Mouse (Mus musculus) C2C12 (cell line): ENCODE data around the gene Bcor. TPM values are rescaled to one million over a fixed set of nuclear protein-coding genes. Genes with fewer than 3 reads are reported as not detected.

Source experiments
- H3K27me3 ChIP-seq: one replicate; pipeline ENCODE4 v1.6.1; 2011; ENCODE audit not compliant: control insufficient read depth, insufficient read depth, insufficient read length
- H3K36me3 ChIP-seq: one replicate; pipeline ENCODE4 v1.6.1; 2011; ENCODE audit not compliant: control insufficient read depth, insufficient read depth
- H3K4me3 ChIP-seq: one replicate; pipeline ENCODE4 v1.5.1; 2011; ENCODE audit warnings: mild to moderate bottlenecking, control low read depth; ENCODE audit not compliant: poor library complexity, insufficient read depth, severe bottlenecking
- H3K79me2 ChIP-seq: one replicate; pipeline ENCODE4 v1.6.1; 2011; ENCODE audit not compliant: control insufficient read depth, insufficient read depth
- H3K79me3 ChIP-seq: one replicate; pipeline ENCODE4 v1.6.1; 2011; ENCODE audit warnings: low read depth, control low read depth
- H3ac ChIP-seq: one replicate; pipeline ENCODE3; 2011; ENCODE audit warnings: low read depth; ENCODE audit not compliant: control insufficient read depth, insufficient read length
- CEBPB ChIP-seq: IDR thresholded peaks from one replicate; pipeline ENCODE4 v1.6.1; 2011; ENCODE audit warnings: low read depth, mild to moderate bottlenecking, control low read depth, moderate library complexity
- CTCF ChIP-seq: IDR thresholded peaks from one replicate; pipeline ENCODE4 v1.5.1; 2011; ENCODE audit not compliant: control insufficient read depth, insufficient read depth, insufficient read length
- FOSL1 ChIP-seq: IDR thresholded peaks from one replicate; pipeline ENCODE4 v1.8.0; 2011; ENCODE audit warnings: mild to moderate bottlenecking, low read length; ENCODE audit not compliant: poor library complexity, insufficient read depth, severe bottlenecking
- MAX ChIP-seq: IDR thresholded peaks from one replicate; pipeline ENCODE4 v1.6.1; 2011; ENCODE audit warnings: mild to moderate bottlenecking, control low read depth
- MYOD1 ChIP-seq: IDR thresholded peaks from one replicate; pipeline ENCODE4 v1.6.1; 2011; ENCODE audit warnings: low read depth; ENCODE audit not compliant: control insufficient read depth, insufficient read length
- MYOG ChIP-seq: IDR thresholded peaks from one replicate; pipeline ENCODE4 v1.6.1; 2011; ENCODE audit not compliant: control insufficient read depth, insufficient read length; ENCODE audit errors: extremely low read depth
- USF1 ChIP-seq: IDR thresholded peaks from one replicate; pipeline ENCODE4 v1.6.1; 2011; ENCODE audit warnings: low read depth, mild to moderate bottlenecking, control low read depth, moderate library complexity
- polyA plus RNA-seq: library from polyadenylated mRNA; unstranded; fragments of >200 nt; fragmentation: generic; extraction: Trizol; gene quantifications from one replicate; pipeline ENCODE4 v1.2.1, GENCODE M21; 2012; ENCODE audit warnings: missing spikeins

Gene Bcor
- polyA plus RNA-seq, 1 experiment, result 15.2 TPM

- no peaks in the 10 kb centered on the region for H3K79me3 ChIP-seq
- no peaks in the 10 kb centered on the region for H3K79me2 ChIP-seq
- TF ChIP-seq CTCF, result no peak
- TF ChIP-seq MYOD1, result no peak
- no peak for TF ChIP-seq USF1
- TF ChIP-seq MAX, result no peak
- TF ChIP-seq FOSL1, result no peak
- no peak for TF ChIP-seq MYOG
- no peak for TF ChIP-seq CEBPB
- no peaks in the 10 kb centered on the region for H3K27me3 ChIP-seq
- H3K36me3 ChIP-seq, result peaks cover 8% of the 10 kb centered on the region
- no peak overlapping the region for H3ac ChIP-seq
- no peak overlapping the region for H3K4me3 ChIP-seq
Observed at GRCm38 (mm10) chrX:12047223-12047911, 112.8 kb downstream of the Bcor start.

DNA sequence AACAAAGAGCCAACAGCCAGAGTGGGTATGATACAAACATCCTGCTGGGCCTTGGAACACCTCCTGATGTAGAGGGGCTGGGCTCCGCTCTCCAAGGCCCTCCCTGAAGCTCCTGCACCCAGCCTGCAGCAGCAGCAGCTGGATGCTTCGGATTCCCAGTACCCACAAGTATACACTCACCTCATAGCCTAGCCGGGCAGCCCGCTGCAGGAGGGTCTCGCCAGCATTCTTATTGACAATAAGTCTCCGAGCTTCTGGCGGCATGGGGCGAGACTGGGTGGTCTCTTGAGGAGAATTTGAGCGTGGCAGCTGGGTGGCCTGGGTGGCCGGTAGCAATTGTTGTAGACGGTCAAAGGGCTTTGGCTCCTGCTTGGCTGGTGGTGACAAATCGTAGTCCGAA is 113.5 kb downstream of the Bcor start:
- Histone ChIP-seq H3K36me3 (peaks cover 8% of the 10 kb centered on the region), H3K79me2 (no peaks in the 10 kb centered on the region), H3K4me3 (no peak overlapping the region), H3K27me3 (no peaks in the 10 kb centered on the region), H3ac (no peak overlapping the region), H3K79me3 (no peaks in the 10 kb centered on the region)
- no peak for TF ChIP-seq USF1
- no peak for TF ChIP-seq CTCF
- TF ChIP-seq MAX, result no peak
- no peak for TF ChIP-seq CEBPB
- no peak for TF ChIP-seq FOSL1

DNA sequence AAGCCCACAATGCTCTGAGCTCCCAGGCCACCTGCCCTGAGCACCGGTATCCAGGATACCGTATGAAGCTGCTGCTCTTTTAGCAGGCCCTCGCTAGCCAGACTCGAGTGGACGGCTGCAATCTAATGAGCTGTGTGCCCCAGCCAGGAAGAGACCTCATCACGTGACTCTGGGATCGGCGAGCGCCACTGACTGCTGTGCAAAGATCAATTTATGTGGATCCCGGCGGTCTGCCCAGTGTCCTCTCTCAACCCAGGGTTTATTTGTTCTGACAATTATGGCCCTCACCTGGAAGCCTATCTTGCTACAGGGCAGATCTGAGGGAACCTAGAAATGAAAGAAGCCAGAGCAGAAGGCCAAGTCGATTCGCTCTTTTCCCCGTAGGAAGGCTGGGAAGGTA is 116.8 kb downstream of the Bcor start:
- H3K4me3 ChIP-seq, result no peak overlapping the region
- H3ac ChIP-seq, result no peak overlapping the region
- no peaks in the 10 kb centered on the region for H3K27me3 ChIP-seq
- peaks cover 17% of the 10 kb centered on the region for H3K36me3 ChIP-seq
- no peak for TF ChIP-seq CEBPB
- TF ChIP-seq MYOG, result no peak
- no peak for TF ChIP-seq FOSL1
- no peak for TF ChIP-seq MYOD1
- TF ChIP-seq USF1, result no peak
- TF ChIP-seq MAX, result no peak
- TF ChIP-seq CTCF, result no peak
- H3K79me3 ChIP-seq, result no peaks in the 10 kb centered on the region
- H3K79me2 ChIP-seq, result no peaks in the 10 kb centered on the region

GRCm38 (mm10) chrX:12041453-12041852 is 118.7 kb downstream of the Bcor start:
- Histone ChIP-seq H3ac (no peak overlapping the region), H3K27me3 (no peaks in the 10 kb centered on the region), H3K79me2 (no peaks in the 10 kb centered on the region), H3K4me3 (no peak overlapping the region), H3K36me3 (peaks cover 13% of the 10 kb centered on the region), H3K79me3 (no peaks in the 10 kb centered on the region)
- no peak for TF ChIP-seq MYOD1
- TF ChIP-seq MAX, result no peak
- no peak for TF ChIP-seq CEBPB
- TF ChIP-seq CTCF, result no peak
- TF ChIP-seq USF1, result no peak

GRCm38 (mm10) chrX:12014726-12015464 is 145.3 kb downstream of the Bcor start:
- H3K79me3 ChIP-seq, result no peaks in the 10 kb centered on the region
- H3K36me3 ChIP-seq, result no peaks in the 10 kb centered on the region
- TF ChIP-seq CEBPB (no peak), MYOD1 (no peak), MYOG (no peak), FOSL1 (no peak), MAX (no peak), USF1 (no peak), CTCF (no peak)
- H3K27me3 ChIP-seq, result no peaks in the 10 kb centered on the region
- no peak overlapping the region for H3ac ChIP-seq
- no peaks in the 10 kb centered on the region for H3K79me2 ChIP-seq
- H3K4me3 ChIP-seq, result no peak overlapping the region

- Histone ChIP-seq H3K79me3 (no peaks in the 10 kb centered on the region), H3ac (no peak overlapping the region), H3K27me3 (no peaks in the 10 kb centered on the region), H3K36me3 (no peaks in the 10 kb centered on the region), H3K79me2 (no peaks in the 10 kb centered on the region), H3K4me3 (no peak overlapping the region)
- TF ChIP-seq MYOD1 (no peak), CEBPB (no peak), MAX (no peak), CTCF (no peak), FOSL1 (no peak), MYOG (no peak), USF1 (no peak)
Observed at GRCm38 (mm10) chrX:12010660-12011059, 149.5 kb downstream of the Bcor start.
